Mouse (Mus musculus): Measurements from ENCODE around the gene Mapk10.
"Not testable (repeated sequence)": the region's sequence is repeated elsewhere in the genome, so short reads cannot be mapped to it uniquely, and the experiment has no call there.

The Mapk10 gene

GRCm38 (mm10) chr5:102978382-102978781, 232.8 kb downstream of the Mapk10 start:
- DNase-seq (ENCODE audit: extremely low read depth, insufficient read length, low spot score): no peak

GRCm38 (mm10) chr5:102977138-102977537, 234.0 kb downstream of the Mapk10 start:
- no peak for DNase-seq (ENCODE audit: extremely low read depth, insufficient read length, low spot score)

DNA sequence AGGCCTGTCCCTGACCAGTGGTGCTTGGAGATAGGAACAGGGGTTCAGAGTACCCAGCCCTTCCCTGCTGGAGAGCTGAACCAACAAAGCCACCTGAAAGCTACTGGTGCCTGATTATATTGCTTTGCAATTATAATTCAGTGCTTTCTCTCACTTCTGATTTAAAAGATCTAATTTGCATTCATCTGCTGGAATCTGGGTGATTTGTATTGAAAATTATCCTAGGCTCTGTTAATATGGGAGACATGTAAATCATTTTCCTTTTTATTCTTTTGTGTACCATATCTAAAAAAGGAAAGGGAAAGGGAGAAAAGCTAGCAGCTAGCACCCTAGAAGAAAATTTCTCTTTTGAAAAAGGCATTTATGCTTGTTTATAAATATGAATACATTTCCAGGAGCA, 234.6 kb downstream of the Mapk10 start:
- no peak for DNase-seq (ENCODE audit: extremely low read depth, insufficient read length, low spot score)

DNA sequence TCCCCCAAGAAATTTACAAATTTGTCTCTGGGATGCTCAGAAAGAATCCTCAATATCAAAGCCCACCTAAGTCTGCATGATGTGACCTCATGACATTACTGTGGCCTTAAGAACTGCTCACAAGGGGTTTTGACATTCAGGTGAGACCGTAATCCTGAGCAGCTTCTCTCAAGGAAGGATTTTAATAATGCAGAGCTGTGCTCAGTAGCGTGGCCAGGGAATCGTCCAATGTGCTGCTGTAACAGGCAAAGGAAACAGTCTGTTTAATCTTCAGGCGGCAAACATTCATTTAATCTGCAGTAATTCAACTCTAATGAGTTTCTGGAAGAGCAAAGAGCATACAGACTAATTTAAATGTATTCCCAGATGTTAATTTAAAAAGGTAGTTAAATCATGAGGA, 236.7 kb downstream of the Mapk10 start:
- no peak for DNase-seq (ENCODE audit: extremely low read depth, insufficient read length, low spot score)

GRCm38 (mm10) chr5:102964396-102964795, 246.7 kb downstream of the Mapk10 start:
- DNase-seq (ENCODE audit: extremely low read depth, insufficient read length, low spot score): no peak

GRCm38 (mm10) chr5:102953414-102953813, 257.7 kb downstream of the Mapk10 start:
- no peak for DNase-seq (ENCODE audit: extremely low read depth, insufficient read length, low spot score)

GRCm38 (mm10) chr5:102952918-102953317, 258.2 kb downstream of the Mapk10 start:
- DNase-seq (ENCODE audit: extremely low read depth, insufficient read length, low spot score): no peak

GRCm38 (mm10) chr5:102947061-102947711, 263.9 kb downstream of the Mapk10 start:
- no peak for DNase-seq (ENCODE audit: extremely low read depth, insufficient read length, low spot score)

DNA sequence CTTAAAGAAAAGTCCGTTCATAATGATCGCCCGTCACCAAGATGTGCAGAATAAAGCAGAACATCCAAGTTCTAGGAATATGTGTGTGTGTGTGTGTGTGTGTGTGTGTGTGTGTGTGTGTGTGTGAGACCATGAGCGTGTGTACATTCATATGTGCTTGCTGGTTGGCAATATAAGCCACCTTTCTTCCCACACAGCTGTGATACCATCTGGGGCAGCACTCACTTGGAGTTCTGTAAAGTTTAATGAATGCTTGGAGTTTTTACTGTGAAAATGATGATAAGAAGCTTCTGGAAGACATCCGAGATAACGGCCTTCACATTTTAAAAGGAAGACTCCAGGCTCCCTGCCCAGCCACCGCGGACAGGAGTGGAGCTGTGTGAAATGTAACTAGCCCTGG, 264.5 kb downstream of the Mapk10 start:
- DNase-seq (ENCODE audit: extremely low read depth, insufficient read length, low spot score): no peak

GRCm38 (mm10) chr5:102943864-102944630, 267.1 kb downstream of the Mapk10 start:
- not testable (repeated sequence) for DNase-seq (ENCODE audit: extremely low read depth, insufficient read length, low spot score)

GRCm38 (mm10) chr5:102930161-102930560, 281.0 kb downstream of the Mapk10 start:
- no peak for DNase-seq (ENCODE audit: extremely low read depth, insufficient read length, low spot score)

DNA sequence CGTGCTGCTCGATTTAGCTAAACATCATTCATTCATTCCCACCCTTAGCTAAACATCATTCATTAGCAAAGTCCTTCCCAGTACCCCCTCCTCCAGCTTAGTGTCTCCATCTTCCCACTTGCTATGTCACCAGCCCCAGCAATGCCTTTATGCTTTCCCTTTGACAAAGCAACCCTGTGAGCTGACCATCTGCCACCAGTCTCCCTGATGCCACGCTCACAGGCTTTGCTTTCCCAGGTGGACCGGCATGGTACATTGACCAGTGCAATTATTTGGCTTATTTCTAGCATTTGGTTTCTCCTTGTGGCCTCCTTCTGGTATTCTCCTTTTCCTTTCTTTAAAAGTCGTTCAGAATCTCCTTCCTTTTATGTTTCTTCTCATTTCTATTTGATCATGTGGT, 284.3 kb downstream of the Mapk10 start:
- no peak for DNase-seq (ENCODE audit: extremely low read depth, insufficient read length, low spot score)

DNA sequence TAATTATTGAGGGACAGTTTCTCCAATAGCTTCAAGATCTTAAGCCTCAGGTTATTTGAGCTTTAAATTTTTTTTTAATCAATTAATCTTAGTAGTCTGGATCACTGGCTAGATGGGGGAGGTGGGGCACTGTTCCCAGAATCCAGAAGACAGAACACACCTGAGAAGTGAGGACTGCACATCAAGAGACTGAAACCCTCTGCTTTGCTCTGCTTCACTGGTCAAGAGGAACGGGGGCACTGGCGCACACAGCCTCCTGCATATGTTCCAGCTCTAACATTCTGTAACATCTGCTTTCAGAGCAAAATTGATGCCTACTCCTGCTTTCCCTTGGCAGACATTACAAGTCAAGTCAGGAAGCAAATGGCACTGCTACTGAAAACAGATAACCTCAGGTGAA, 290.9 kb downstream of the Mapk10 start:
- DNase-seq (ENCODE audit: extremely low read depth, insufficient read length, low spot score): no peak

DNA sequence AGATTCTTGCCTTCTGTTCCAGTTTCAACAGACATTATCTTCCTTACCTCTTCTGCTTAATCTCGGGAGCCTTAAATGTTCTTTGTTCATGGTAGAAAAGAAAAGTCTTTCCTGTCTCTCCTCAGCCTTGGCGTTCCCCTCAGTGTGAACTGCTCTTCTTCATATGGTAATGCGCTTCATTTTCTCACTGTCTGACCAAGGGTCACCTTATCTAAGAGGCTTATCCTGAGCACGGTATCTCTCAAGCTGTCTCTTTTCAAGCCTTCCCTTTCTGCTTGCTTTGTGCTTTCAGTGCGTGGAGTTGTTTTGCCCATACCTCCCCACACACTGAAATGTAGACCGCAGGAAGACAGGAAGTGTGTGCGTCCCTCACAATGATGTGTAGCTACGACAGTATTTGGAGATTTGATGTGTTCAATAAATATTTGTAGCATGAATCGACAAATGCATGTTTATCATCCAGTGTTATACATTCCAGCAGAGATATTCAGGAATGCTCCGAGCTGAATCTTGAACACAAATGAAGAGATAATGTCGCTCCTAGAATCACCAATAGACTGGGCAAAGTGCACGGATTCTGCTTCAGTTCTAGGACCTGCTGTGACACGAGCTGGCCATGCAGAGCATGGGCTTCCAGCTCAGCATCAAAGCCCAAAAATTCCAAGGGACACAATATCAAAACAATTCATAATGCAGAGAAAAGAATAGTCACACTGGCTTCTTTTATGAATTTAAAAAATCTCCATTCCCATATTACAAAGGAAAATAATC, 305.5 kb downstream of the Mapk10 start:
- DNase-seq (ENCODE audit: extremely low read depth, insufficient read length, low spot score): no peak

DNA sequence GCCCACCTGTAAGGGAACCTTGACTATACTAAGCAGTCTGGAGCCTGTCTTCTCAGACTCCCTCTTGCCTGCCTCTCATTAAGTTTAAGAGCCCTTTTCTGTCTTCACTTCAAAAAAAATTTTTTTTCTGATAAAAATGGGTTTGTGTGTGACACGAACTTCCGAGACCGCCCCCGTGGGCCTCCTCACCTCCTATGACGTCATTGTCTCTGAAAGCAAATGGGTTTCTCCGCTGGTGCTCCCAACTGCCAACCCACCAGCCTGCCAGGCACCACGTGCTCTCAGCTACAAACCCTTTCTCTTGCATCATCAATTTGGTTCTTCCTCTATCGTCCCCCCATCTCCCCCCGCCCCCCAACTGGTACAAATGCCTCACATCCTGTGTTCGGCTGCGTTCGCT, 307.1 kb downstream of the Mapk10 start:
- DNase-seq (ENCODE audit: extremely low read depth, insufficient read length, low spot score): no peak

GRCm38 (mm10) chr5:102903487-102903886, 307.6 kb downstream of the Mapk10 start:
- no peak for DNase-seq (ENCODE audit: extremely low read depth, insufficient read length, low spot score)

- DNase-seq (ENCODE audit: extremely low read depth, insufficient read length, low spot score): no peak
Observed at GRCm38 (mm10) chr5:102901176-102901575, 310.0 kb downstream of the Mapk10 start.

- DNase-seq (ENCODE audit: extremely low read depth, insufficient read length, low spot score): no peak
Observed at GRCm38 (mm10) chr5:102899680-102900215, 311.4 kb downstream of the Mapk10 start.

DNA sequence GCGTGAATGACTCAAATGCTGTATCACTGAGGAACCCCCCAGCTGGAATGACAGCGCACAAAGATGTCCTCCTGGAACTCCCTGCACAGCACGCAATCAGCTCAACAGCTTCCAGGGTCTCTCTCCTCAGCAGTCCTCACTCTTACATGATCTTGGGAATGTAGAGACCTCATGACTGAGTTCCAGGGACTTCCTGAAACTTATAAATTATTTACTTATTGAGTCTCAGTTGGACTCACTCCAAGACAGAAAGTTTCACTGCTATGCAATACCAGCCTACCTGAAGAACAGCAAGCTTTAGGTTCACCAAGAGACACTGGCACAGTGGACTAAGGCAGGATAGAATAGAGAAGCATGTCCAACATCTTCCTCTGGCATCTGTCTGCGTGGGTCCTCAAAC, 312.8 kb downstream of the Mapk10 start:
- no peak for DNase-seq (ENCODE audit: extremely low read depth, insufficient read length, low spot score)

DNA sequence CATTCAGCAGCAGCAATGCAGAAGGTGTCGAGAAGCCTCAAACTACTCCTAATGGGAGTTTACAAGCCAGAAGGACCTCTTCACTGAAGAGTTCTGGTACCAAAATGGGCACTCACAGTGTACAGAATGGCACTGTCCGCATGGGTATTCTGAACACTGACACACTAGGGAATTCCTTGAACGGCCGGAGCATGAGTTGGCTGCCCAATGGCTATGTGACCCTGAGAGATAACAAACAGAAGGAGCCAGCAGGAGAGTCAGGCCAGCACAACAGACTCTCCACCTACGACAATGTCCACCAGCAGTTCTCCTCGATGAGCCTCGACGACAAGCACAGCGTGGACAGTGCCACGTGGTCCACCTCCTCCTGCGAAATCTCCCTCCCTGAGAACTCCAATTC, 318.9 kb downstream of the Mapk10 start:
- DNase-seq (ENCODE audit: extremely low read depth, insufficient read length, low spot score): no peak

DNA sequence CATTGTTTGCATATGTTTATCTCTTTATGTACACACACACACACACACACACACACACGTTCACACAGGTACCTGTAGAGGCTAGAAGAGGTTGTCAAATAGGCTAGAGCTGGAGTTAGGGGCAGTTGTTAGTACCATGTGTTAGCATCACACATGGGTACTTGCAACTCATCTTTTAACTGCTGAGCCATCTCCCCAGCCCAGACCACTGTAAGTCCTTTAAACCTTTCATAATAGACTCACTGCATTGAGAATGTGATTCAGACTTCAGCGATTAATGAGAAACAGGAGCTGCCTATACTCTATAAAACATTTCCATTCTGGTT, 322.0 kb downstream of the Mapk10 start:
- no peak for DNase-seq (ENCODE audit: extremely low read depth, insufficient read length, low spot score)

All from 3134 (cell line).